Mouse (Mus musculus) G1E (cell line): ENCODE data around the gene Hoxd10. TPM values are rescaled to one million over a fixed set of nuclear protein-coding genes. Genes with fewer than 3 reads are reported as not detected.

Source experiments
- ATAC-seq: 2 replicates; pipeline ENCODE4 v1.8.0; 2016; ENCODE audit warnings: mild to moderate bottlenecking; ENCODE audit not compliant: insufficient number of reproducible peaks, poor library complexity, low FRiP score, severe bottlenecking; ENCODE audit errors: extremely low read depth
- DNase-seq: peaks from one replicate; pipeline ENCODE4 v3.0.0; 2012; ENCODE audit warnings: low spot score
- H3K27me3 ChIP-seq: 2 replicates; pipeline ENCODE4 v1.6.1; 2012; ENCODE audit warnings: mild to moderate bottlenecking, low read length, inconsistent platforms; ENCODE audit not compliant: insufficient read depth
- H3K36me3 ChIP-seq: replicated peaks from 2 replicates; pipeline ENCODE3; 2012; ENCODE audit warnings: mild to moderate bottlenecking, inconsistent platforms
- H3K4me1 ChIP-seq: 2 replicates; pipeline ENCODE4 v1.6.1; 2012; ENCODE audit warnings: low read depth, low read length, inconsistent platforms, mixed read lengths; ENCODE audit not compliant: insufficient read depth
- H3K4me3 ChIP-seq: 2 replicates; pipeline ENCODE4 v1.5.1; 2012; ENCODE audit warnings: low read depth, mild to moderate bottlenecking, inconsistent platforms, low read length, moderate library complexity, mixed read lengths
- H3K9me3 ChIP-seq: replicated peaks from 2 replicates; pipeline ENCODE4 v1.6.1; 2012; ENCODE audit warnings: inconsistent platforms
- CTCF ChIP-seq: IDR thresholded peaks from 2 replicates; pipeline ENCODE4 v1.5.1; 2012; ENCODE audit warnings: low read depth, low read length, inconsistent platforms, mixed read lengths
- GATA1 ChIP-seq: IDR thresholded peaks from 2 replicates; pipeline ENCODE4 v1.6.1; 2012; ENCODE audit warnings: borderline replicate concordance, low read length, inconsistent platforms, mixed read lengths
- GATA2 ChIP-seq: IDR thresholded peaks from 2 replicates; pipeline ENCODE4 v1.6.1; 2012; ENCODE audit warnings: low read depth, low read length, inconsistent platforms, borderline replicate concordance
- POLR2AphosphoS5 ChIP-seq: IDR thresholded peaks from 2 replicates; pipeline ENCODE4 v1.6.1; 2012; ENCODE audit warnings: low read depth, low read length, inconsistent platforms; ENCODE audit not compliant: insufficient replicate concordance
- TAL1 ChIP-seq: conservative IDR thresholded peaks from 2 replicates; pipeline ENCODE4 v1.6.1; 2012; ENCODE audit warnings: low read depth, low read length, inconsistent platforms, mixed read lengths
- polyA plus RNA-seq: library from polyadenylated mRNA; stranded (reverse); fragments of >175 nt; gene quantifications from 2 replicates; pipeline ENCODE4 v1.2.3, GENCODE M21; 2012
- total RNA-seq, 2 experiments: library from RNA; stranded (forward) in 1 of 2; stranded (reverse) in 1 of 2; fragments of 200-1000 nt in 1 of 2; fragments of >200 nt in 1 of 2; fragmentation: Nextera tagmentation in 1 of 2; gene quantifications; 2 replicates each; pipeline ENCODE4 v1.2.3; 2014 to 2017

Gene Hoxd10
- total and polyA plus RNA-seq, 3 experiments: 0.22 TPM; not detected in 2

DNA sequence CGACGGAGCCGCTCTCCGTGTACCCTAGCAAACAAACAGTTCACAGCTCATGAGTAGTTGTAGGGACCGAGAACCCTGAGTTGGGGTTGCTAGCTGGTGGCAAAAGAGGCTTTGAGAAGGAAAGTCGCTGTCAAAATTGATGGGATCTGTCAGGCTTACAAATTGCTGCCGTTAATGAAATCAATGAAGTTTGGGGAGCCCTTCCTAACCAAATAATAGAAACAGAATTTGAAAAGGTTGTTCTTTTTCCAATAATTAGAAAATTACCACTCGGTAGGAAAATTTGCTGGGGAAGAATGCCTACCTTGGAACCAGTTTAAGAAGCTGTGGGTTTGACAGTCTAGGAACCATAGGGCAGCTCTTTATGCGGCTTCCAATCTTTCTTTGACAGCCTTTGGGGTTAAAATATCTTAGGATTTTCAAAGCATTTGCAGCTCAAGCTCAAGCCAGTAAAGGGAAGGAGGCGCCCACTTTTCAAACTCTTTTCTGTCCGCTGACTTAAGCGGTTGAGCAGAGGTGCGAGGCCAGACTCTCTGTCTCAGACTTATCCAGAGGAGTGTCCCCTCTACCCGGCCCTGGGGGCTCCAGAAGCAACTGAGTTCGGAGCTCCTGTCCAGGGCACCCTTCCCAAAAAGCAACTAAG, 33.6 kb upstream of the Hoxd10 start:
- DNase-seq (no peak), ATAC-seq (no peak)
- no peak overlapping the region for H3K4me3 ChIP-seq
- H3K27me3 ChIP-seq: peaks cover 42% of the 10 kb centered on the region
- TF ChIP-seq CTCF (no peak), POLR2AphosphoS5 (no peak), TAL1 (no peak), GATA2 (no peak), GATA1 (no peak)
- no peaks in the 10 kb centered on the region for H3K4me1 ChIP-seq
- peaks cover 23% of the 10 kb centered on the region for H3K9me3 ChIP-seq
- no peaks in the 10 kb centered on the region for H3K36me3 ChIP-seq

DNA sequence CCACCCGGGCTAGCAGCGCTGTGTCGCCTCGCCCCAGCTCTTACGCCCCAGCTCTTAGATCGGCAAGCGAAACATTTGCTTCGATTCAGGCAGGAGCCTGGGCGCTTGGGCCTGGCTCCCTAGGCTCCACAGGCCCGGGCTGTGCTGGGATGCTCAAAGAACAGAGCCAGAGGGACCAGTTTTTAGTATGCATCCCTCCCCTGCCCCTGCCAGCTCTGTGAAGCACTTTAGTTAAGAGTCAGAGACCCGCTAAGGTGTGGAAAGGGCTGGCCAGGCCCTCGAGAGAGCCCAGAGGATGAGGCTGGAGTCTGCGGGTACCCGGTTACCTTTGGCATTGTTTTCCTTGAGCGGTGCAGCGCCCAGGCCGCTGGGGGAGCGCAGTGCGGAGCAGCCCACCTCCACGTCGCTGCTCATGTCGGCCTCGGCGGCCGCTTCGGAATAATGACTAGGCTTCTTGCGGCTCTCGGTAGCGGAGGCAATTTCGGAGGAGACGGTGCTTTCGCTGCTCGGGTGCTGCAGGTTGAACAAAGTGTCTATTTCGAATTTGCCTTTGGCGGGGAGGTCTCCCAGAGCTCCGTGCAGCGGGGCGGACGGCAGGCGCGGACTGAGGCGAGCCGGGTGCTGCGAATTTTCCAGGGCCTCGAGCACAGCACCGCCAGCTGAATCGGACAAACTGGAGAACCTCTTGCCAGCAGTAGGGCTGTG, 32.9 kb upstream of the Hoxd10 start:
- H3K4me1 ChIP-seq: no peaks in the 10 kb centered on the region
- no peaks in the 10 kb centered on the region for H3K36me3 ChIP-seq
- no peak overlapping the region for H3K4me3 ChIP-seq
- TF ChIP-seq CTCF: no peak
- TF ChIP-seq GATA2: no peak
- no peak for TF ChIP-seq POLR2AphosphoS5
- peaks cover 23% of the 10 kb centered on the region for H3K9me3 ChIP-seq
- DNase-seq: no peak
- H3K27me3 ChIP-seq: peaks cover 49% of the 10 kb centered on the region
- ATAC-seq: no peak

DNA sequence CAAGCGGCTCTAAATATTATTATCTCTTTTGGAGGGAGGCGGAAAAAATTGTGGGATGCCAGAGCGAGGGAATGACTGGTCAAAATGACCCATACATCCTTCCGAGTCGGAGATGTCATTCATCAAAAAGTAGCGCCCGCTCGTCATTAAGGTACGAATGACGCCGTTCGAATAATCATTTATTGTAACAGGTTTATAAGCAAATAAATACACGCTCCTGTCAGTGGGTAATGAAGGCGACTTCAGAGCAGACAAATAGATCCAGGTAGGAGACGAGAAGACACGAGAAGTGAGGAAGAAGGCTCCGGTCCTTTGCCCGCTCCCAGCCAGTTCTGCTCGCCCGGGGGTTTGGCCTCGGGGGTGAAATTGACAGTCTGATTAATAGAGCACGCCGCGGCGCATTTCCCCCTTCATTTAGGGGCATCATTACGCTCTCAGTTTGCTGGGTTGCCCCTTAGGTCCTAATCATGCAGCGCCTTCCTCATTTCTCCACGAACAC, 32.2 kb upstream of the Hoxd10 start, which contains the start of gene Evx2:
Gene Evx2 (minus strand): TSS at position 51 of the 499 bp plus-strand sequence.
- TF ChIP-seq GATA2: no peak
- peaks cover 50% of the 10 kb centered on the region for H3K27me3 ChIP-seq
- DNase-seq: no peak
- no peak for ATAC-seq
- H3K9me3 ChIP-seq: peaks cover 23% of the 10 kb centered on the region
- H3K4me1 ChIP-seq: no peaks in the 10 kb centered on the region
- no peak within 1 kb of the TSS for H3K4me3 ChIP-seq
- H3K36me3 ChIP-seq: no peaks in the 10 kb centered on the region

DNA sequence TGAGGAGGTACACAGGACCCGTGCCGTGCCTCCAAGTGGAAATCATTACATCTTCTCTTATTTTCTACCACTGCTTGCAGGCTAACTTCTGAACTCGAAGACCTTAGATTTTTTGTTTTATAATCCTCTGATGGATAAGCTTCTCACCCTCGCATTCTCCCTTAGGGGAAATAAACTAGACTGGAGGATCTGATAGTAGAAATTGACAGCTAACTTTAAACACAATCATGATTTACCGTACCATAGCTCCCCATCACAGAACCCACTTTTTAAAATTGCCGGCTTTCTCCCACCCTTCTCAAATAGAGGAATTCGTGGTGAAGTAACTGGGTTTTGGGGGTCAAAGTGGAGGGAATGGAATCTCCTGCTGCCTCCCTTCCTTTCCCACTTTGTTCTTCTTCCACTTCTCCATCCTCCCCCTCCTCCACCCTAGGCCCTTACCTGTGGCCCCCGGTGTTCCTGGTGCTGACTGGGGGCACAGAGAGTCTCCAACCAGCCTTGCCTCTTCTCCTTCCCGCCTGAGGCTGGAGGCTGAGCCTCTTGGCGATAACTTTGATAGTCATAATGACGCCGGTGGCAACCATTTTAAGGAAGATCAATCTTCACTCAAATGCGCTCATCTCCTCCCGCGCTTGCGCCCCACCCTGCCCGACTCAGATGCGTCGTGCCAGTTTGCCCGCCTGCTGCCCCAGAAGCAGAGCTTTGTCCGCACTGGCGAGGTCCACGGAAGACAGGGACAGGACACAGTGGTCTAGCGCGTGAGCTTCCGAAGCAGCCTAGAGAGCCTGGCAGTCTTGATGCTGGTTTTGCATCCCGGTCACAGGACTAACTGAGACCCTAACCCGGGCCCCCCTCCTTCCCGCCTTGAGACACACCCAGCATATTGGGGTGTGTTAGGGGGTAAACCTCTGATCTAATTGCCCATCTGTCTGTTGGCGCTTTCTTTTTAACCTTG, 31.0 kb upstream of the Hoxd10 start:
- Histone ChIP-seq H3K9me3 (peaks cover 18% of the 10 kb centered on the region), H3K4me1 (no peaks in the 10 kb centered on the region), H3K4me3 (no peak overlapping the region), H3K27me3 (peaks cover 50% of the 10 kb centered on the region), H3K36me3 (no peaks in the 10 kb centered on the region)
- DNase-seq: no peak
- TF ChIP-seq GATA2: no peak
- TF ChIP-seq TAL1: no peak
- no peak for TF ChIP-seq CTCF
- no peak for TF ChIP-seq GATA1
- no peak for ATAC-seq

DNA sequence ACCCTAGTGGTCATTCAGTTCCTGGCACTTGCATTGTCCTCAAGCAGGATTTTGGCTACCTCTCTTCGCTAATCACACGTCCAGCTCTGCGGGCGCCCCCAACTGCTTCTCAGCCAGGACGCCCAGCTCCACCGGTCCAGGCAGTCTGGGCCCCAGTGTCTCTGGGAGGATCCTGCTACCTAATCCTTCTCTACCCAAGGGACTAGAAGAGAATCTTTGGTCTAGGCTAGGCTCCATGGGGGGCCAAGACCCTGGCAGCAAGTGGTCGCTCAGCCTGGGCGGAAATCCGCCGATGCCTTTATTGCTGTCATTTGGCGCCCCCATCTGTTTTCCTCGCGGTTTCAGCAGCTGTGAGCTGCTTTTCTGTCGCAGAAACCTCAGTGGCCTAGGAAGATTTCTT, 30.0 kb upstream of the Hoxd10 start:
- peaks cover 46% of the 10 kb centered on the region for H3K27me3 ChIP-seq
- no peaks in the 10 kb centered on the region for H3K4me1 ChIP-seq
- TF ChIP-seq GATA2: no peak
- TF ChIP-seq TAL1: no peak
- DNase-seq (no peak), ATAC-seq (no peak)
- no peak overlapping the region for H3K4me3 ChIP-seq
- H3K9me3 ChIP-seq: peaks cover 13% of the 10 kb centered on the region
- no peaks in the 10 kb centered on the region for H3K36me3 ChIP-seq

DNA sequence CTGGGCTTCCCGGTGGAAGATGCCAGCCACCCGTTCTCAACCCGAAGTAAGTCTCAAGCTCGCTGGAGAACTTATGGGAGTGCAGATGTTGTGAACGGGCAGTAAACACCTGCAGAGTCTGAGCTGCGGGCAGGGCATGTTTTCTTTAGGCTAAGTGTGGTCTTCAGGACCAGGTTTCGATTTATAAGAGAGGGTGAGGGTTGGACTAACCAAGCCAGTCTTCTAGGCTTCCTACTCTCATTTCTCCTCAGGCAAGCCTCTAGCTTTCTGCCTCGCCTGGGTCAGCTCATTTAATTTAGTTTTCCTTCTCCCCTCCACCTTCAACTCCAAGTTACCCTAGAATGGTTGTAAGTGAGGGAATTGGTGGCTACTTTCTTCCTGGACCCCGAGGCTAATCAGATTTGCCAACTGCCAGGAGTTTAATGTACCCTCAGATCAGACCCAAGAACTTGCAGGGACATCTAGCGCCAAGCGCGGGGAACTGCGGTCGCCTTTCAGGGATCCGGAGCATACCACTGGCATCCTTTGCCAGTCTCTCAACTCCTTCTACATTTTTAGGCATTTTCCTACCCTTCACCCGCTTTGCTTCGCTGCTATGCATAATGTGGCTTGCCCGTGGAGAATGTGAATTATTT, 28.3 kb upstream of the Hoxd10 start:
- H3K27me3 ChIP-seq: peaks cover 48% of the 10 kb centered on the region
- DNase-seq (no peak), ATAC-seq (no peak)
- no peak for TF ChIP-seq POLR2AphosphoS5
- TF ChIP-seq CTCF: no peak
- no peak for TF ChIP-seq GATA1
- TF ChIP-seq TAL1: no peak
- no peak for TF ChIP-seq GATA2
- H3K4me1 ChIP-seq: no peaks in the 10 kb centered on the region
- H3K4me3 ChIP-seq: no peak overlapping the region
- no peaks in the 10 kb centered on the region for H3K36me3 ChIP-seq
- peaks cover 10% of the 10 kb centered on the region for H3K9me3 ChIP-seq
